Mouse (Mus musculus) kidney, postnatal 10 days (tissue): ENCODE measurements around the gene Fut8.
A peak's percentile ranks its signal among the peaks of the same experiment; 100 is the strongest.

Experiments
- DNase-seq: peaks from one replicate; pipeline ENCODE4 v3.0.0; 2021; ENCODE audit warnings: mixed read lengths

Gene Fut8

DNA sequence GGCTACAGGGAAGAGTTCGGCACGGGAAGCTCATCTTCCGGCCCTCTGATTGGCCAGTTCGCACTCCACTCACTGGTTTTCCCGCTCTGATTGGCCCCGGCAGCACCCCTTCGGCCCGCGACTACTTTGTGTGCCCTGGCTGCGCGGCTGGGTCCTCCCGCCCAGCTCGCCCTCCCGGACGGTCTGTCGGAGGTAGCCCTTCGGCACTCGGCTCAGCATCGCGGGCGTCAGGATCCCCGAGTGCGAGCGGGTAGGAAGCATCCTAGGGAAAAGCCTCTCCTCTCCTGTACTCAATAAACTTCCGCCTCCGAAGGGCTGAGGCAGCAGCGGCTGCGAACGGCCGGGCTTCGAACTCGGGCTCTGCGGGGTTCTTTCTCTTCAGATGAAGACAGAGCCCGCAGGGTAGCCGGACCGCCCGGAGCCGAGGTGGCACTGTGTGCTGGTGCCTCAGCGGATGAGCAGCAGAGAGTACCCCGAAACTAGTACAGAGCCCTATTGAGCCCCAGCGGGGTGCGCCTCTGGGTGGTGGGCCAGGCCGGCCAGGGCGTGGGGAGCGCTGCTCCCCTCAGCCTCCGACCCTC is at the start of gene Fut8:
TSS of gene Fut8 (plus strand) at position 176 of the 581 bp plus-strand sequence.
- peak; percentile 94 for DNase-seq

DNA sequence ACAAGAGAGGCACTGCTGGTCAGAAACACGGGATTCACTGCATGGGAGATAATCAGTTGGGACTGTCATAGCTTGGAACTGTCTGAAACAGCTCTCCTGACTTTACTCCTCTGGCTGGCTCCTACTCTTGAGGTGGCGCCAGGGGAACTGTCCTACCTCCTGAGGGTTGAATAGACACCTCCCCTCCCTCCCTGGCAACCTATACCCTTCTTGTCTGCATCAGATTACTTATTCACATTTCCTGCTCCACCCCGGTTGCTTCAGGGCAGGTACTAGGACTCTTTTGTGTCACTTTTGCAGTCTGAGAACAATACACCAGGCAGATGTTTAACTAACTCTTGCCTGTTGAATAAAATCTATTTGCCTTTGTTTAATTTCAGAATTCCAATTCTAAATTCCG is 48.8 kb upstream of the Fut8 start:
- no peak for DNase-seq

DNA sequence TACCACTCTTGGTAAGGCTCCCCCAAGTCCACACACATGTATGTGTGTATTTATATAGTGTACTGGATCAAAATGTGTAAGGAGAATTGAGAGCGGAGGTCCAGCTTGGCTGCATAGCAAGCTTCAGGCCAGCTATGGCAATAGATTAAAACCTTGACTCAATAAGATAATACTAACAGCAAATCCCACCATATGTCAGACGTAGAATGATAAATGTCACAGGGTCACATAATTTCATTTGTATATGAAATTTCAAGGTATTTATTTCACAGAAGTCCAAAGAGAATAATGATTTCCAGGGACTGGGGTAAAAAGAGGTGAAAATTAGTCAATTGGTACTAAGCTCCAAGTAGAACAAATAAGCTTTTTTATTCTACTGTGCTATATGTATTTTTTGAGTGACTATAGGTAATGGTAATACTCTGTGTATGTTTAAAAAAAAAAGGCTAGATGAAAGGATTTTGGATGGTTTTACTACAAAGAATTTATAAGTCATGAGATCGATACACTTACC is 47.9 kb upstream of the Fut8 start:
- no peak for DNase-seq

DNA sequence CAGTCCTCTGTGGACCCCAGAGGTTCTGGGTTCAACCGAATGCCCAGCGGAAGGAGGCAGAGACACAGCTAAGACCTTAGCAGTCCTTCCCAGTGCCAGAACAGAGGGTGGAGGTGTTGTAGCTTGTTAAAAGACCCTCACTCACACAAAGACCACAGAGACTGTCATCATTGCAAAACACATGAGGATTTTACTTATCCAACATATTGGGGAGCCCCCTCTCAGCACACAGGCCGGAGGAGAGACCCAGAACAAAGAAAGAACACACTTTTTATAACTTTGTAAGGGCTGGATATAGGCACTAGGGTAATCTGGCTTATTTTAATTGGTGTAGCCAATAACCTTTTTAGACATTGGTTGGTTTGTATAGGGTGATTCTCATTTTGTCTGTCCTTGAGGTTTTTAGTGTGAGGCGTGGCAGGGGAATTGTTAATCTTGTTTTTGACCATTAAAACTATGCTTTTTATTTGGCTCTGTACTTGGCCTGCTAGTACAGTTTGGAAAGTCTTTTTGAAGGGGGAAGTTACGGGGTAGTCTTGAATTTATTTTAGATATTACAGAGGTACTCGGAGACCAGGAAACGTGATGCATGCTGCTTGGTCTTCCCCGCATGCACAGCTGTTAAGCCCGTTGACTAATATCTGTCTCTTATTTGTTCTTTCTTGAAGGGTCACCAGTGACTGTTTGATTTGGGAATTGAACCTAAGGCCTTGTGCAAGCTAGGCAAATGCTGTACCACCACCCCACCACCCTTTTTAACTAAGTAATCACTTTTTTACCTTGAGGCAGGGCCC is 46.2 kb upstream of the Fut8 start:
- no peak for DNase-seq

DNA sequence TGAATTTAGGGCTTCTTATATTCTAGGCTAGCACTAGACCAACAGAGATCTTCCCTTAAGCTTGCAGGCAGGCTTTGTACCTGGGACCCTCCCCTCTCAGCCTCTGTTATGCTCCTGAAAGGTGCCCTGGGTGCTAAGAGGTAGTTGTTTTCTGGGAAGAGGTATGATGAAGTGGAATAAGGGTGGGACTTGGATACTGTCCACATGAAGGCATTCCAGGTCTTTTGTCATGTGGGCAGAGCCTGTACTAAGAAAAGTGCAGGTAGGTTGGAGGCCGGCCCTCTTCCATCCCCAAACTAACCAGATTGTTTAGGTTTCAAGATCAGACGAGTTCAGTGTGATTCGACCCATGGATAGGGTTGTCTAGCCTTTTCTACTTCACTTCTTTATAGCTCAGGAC is 45.2 kb upstream of the Fut8 start:
- DNase-seq = no peak

DNA sequence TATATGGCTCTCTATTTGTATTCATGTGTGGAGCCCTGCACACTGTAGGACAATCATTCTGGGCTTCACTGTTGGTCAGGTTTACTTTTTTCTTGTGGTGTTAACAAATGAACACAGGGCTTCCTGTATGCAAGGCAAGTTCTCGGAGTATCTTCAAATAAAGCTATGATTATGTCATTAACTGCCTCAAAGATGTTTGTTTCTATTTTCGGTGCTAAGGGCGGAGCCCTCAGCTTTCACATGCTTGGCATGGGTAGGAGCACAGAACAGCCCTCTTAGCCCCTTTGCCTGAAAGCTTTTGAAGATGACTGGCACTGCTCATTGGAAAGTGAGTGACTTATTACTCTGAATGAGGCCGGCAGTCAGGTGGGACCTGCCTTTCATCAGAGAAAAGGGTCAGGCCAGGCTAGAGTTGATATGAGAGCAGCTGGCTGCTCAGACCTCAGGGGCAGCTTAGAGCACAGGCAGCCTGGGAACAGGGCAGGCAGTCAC is 44.7 kb upstream of the Fut8 start:
- DNase-seq = no peak

DNA sequence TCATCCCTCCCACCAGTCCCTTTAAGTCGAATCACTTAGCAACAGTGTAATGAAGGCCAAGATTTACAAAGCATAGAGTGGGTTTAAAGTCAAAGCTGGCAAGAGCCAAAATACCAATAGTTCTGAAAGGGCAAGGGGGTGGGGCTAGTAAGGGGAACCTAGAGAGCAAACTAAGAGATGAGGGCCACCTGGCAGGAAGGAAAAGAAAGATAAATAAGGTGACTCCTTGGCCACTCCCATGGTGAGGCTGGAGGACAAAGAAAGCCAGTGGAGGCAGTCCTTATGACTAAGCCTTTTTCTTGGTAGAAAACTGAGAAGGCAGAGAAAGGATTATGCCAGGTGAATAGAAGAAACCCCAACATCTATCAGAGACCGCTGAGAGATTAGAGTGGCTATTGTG is 42.9 kb upstream of the Fut8 start:
- no peak for DNase-seq

DNA sequence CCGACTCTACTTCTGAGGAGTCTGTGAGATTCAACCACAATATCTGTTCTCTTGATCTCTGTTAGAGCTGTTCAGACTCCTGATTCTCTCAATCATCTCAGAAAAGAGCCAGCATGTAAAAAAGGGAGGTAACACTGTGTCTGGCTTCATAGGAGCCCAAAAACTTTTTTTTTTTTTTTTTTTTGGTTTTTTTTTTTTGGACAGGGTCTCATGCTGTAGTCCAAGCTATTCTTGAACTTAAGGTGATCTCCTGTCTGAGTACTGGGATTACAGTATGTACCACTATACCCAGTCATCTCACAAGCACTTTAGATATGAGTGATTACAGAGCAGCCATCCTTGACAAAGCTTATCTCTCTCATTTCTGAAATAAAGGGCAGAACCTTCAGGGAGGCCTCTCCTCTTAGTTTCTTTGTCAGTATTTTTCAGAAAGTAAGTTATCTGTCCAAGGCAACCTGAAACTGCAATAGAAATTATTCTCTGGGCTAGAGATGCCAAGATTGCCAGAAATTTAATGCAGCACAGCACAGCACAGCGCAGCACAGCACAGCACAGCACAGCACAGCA is 41.3 kb upstream of the Fut8 start:
- no peak for DNase-seq

DNA sequence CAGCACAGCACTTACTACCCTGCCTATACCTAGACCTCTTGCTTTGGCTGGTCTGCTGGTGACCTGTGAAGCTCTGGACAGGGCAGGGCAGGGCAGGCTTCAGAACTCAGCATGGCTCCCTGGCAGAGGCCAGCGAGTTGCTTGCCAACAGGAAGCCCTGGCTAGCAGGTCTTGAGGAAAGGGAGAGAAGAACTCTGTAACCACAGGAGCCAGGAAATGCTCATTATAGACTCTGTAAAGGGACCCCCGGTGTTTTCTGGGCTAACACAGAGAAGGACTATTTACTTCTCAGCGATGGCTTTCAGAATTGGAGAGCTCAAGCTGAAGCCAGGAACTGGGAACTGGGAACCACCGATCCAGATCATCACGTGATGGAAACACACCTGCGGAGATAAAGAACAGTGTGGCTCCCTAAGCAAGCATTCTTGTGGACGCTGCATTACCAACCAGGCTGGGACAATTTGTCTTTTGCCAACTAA is 40.8 kb upstream of the Fut8 start:
- DNase-seq = no peak

DNA sequence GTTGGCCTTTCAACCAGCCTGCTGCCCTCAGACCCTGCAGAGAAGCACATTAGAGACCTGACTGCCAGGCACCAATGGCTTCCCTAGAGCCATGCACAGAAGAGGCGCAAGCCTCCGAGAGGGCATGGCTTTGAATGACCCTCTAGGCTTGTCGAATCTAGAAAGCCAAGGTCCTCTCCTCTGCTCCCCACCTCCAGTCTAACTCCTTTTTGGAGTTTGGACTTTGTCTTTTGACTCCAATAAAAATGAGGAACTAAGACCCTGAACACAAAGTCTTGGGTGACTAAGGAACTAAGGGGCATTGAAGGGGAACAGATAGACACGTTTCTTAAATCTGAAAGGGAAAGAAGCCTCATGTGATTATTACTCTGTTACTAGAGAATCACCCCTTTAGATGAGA is 39.7 kb upstream of the Fut8 start:
- DNase-seq = no peak

DNA sequence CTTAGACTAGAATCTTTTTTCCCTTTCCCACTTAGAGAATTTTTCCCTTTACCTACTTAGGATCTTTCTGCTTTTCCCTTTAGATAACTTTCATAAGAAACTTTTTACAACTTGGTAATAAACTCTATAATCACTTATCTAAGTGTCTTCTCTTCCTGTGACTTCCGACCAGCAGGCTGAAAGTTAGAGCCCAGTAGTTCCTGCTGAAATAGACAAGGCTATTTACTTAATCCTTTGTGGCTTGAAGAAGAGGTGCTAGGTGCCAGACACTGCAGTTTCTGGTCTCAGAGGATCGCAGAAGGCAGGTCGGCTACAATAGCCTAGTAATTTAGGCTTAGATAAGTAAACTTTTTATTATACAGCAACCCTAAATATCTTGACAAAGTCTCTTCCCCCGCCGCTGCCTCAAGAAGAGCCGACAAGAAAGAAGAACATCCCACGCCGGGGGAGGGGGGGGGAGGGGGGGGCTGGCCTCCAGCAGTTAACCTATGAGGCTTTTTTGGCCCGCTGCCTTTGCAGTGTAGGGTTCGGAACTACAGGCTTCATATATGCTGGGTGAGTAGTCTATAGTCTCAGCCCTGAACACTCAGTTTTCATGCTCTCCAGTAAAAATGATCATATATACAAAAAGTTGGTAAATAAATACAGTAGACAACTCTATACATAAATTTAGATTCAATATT is 36.3 kb upstream of the Fut8 start:
- no peak for DNase-seq

DNA sequence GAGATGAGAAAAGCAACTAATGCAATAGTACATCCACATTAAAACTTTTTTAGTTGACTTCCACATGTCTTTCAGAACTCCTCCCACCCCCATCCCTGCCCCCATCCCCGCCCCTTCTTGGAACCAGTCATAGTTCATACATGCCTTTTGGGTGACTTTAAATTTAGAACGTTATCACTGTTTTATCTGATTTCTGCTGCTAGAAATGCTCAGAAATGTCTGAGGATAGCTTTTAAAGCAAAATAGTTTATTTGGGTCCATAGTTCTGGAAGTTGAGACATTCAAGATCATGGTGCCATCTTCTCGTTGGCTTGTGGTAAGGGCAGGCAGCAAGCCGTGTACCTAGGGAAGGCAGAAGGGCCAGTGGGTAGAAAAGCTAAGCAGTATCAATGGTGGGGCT is 34.8 kb upstream of the Fut8 start:
- no peak for DNase-seq

DNA sequence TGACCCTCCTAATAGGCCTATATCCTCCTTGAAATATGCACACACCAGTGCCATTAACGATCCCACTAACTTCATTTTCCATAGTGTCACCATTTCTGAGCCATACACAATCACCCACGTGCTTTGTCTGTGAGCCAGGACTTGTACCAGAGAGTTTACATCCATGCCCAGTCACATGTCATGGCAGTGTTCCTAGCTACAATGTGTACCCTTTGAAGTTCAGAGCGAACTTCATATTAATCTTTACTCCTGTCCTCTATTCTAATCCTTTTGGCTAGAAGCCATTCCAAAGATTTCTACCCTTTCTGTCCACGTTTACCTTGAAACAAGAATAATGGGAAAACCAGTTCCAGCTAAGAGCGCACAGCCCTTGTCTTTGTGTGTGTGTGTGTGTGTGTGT is 31.1 kb upstream of the Fut8 start:
- no peak for DNase-seq

DNA sequence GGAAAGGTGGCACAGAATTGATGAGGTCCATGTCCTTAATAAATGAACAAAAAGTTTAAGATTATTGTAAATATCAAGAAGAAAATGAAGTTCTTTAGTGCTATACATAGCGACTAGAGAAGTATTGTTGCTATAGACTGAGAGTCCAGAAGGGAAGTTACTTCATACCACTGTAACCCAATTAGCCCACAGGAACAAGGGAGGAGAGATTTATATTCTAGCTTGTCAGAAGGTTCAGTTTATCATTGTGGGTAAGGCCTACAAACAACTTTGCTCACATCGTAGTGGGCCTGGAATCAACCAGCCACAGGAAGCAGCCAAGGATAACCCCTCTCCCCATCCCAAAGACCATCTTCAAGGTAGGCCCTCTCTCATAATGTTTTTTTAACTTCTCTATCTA is 29.9 kb upstream of the Fut8 start:
- DNase-seq = no peak

DNA sequence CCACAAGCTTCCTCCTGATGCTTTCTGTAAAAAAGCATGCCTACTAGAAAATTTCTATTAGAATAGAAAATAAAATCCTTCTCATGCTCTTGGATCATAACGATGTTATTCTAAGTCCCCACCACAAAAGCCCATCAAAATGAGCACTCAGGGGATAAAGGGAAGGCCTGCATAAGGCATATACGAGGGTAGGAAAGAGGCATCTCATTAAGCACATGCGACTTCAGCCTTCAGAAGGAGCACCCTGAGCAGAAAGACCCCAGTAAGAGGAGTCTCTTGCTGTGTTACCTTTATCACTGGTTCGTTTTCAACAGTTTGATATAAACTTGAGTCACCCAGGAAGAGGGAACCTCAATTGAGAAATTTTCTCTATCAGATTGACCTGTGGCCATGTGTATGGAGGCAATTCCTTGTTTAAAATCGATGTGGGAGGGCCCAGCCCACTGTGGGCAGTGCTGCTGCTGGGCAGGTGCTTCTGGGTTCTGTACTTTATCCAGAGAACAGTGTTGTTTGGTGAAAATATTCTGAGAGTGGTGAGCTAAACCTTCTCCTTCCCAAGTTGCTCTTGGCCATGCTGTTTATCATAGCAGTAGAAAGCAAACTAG is 29.2 kb upstream of the Fut8 start:
- no peak for DNase-seq

DNA sequence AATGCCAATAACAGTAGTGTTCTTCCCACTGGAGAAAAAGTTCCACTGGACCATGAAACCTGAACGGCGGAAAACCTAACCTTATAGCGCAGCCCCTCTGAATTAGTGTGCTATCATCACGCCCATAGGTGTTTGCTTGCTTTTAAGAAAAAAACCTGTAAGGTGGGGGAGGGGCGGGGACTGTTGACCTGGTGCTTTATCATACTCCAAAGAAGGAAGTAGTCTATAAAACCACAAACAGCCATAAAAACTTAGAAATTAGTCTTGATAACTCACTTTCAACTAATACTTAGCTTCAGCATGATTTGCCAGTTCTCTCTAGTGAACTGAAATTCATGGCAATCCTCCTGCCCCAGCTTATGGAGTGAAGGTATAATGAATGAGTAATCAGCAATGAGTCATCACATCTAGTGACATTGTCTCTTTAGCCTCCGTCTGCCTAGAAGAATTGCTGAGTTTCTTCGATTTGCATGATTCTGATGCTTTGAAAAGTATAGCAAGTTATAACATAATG is 26.2 kb upstream of the Fut8 start:
- DNase-seq = no peak

DNA sequence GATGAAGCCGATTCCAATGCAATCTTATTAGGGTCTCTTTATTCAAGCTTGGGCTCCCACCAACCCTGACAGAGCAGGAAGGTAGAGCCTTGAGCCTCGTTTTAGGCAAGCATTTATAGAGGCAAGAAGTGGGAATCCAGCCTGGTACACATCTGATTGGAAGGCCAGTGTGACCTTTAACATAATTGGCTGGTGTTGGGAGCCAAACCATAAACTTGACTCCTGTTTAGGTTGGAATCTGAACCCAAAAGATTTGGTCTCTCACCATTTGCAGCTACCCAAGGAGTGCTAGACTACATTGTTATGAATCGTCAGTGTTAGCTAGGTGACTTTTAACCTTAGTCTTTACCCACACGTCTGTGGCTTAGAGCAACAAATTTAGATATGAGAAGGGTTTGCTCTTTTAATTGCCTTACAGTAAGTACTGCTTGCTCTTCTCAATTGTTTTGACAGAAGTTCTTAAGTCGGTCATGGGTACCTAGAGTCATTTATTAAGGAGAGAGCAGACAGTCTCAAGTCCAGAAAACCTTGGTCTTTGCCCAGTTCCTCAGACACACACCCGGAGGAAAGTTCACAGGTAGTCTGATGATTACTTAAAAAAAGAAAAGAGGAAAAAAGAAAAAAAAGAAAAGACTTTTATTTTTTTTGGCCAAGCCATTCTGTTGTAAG is 23.9 kb upstream of the Fut8 start:
- DNase-seq = no peak

DNA sequence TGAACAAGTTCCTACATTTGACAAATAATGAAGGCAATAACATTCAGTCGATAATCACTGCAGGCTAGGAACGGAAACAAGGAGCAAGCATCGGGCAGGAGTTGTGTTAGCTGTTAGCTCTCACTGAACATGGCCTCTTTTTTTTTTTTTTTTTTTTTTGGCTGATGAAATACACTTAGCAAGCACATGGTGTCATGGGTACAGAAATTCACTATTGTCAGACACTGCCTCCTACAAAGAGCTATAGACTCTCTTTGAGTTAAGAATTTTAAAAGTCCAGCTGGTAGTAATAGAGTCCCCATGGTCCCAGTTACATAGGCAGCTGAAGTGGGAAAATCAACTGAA is 23.4 kb upstream of the Fut8 start:
- no peak for DNase-seq

DNA sequence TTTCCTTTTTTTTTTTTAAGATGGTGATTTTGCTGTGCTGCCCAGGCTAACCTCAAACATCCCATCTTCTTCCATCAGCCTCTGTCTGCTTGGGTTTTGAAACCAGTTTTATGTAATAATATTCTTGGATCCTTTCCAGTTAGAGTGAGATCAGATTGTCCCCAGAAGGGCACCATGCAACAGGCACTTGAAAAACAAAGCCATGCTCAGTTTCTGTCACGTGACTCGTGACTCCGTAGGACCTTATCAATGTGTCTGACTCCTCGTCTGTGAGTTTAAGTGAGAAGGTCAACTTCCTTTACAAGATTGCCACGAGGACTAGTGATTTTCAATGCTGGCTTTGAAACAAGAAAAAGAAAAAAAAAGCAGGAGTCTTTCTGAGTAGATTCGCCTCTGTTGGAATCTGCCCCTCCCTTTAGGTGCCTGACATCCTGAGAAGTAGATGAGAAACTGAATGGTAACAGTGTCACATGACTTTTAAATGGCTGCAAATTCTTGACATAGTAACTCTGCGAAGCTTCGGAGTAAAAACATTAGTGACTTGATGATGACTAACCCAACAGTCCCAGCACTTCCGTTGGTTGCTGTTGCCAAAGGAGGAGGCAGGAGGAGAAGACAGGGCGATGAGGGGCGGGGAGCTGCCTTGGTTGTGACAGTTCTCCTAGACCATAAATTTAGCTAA is 21.3 kb upstream of the Fut8 start:
- peak; percentile 26 for DNase-seq

DNA sequence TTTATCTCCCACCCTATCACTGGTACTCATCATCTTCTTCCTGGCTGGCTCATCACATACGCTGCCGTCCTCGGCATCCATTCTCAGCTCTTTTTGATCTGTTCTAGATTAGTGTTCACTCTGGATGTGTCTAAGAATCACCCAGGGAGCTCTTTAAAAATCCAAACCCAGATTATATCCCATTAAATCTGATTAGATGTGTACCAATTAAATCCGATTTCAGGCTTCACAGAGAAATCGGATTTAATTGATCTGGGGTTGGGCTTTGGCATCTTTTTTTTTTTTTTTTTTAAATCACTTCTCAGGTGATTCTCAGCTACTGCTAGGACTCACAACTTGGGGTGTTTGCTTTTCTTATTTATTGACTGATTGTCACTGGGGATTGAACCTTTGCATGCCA is 17.3 kb upstream of the Fut8 start:
- DNase-seq = no peak

DNA sequence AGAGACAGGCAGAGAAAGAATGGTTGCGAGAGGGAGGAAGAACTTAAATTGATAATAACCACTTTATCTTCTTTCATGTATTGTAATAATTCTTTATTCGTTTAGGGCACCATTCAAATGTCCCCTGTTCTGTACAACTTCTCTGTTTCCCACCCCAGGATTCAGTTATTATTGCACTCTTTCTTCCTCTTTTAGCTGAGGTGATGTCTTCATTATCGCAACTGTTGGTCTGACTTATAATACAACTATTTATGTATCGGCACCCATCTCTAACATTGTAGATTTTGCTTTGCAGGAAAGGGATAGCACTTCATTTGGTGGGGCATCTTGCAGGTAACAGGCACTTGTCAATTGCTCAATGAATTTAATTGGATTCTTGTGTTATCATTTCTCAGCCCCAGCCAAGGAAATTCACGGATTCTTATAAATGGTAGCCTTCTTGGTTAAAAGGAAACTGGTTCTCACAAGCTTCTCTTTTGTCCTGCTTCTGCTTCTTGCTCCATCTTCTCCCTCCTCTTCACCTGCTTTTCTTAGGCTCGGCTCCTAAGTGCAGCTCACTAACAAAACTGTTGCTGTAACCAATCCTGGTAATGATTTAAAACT is 15.6 kb upstream of the Fut8 start:
- no peak for DNase-seq
